Mouse (Mus musculus) neural tube, embryonic 10.5 days (tissue): ENCODE measurements around the gene Xpr1.

Experiments
- DNase-seq: peaks from one replicate; pipeline ENCODE4 v3.0.0-alpha.2; 2017; ENCODE audit warnings: low spot score; ENCODE audit errors: extremely low spot score

Gene Xpr1

GRCm38 (mm10) chr1:155232385-155232784 is 184.8 kb downstream of the Xpr1 start:
- no peak for DNase-seq

GRCm38 (mm10) chr1:155229464-155230411 is 187.5 kb downstream of the Xpr1 start:
- peak; percentile 71 for DNase-seq
